Mouse (Mus musculus) cortical plate, adult 2 months (tissue): ENCODE results near the gene Osm.
A peak's percentile ranks its signal among the peaks of the same experiment; 100 is the strongest.

Experiments
- CTCF ChIP-seq: fragments of 200-500 bp; IDR thresholded peaks from 2 replicates; pipeline ENCODE4 v1.5.1; 2011; ENCODE audit warnings: mild to moderate bottlenecking, control low read depth, low read length; ENCODE audit not compliant: insufficient read depth; ENCODE audit errors: extremely low read depth
- POLR2A ChIP-seq: fragments of 200-500 bp; IDR thresholded peaks from 2 replicates; pipeline ENCODE4 v1.6.1; 2011; ENCODE audit warnings: mild to moderate bottlenecking, low read length, control low read depth; ENCODE audit not compliant: insufficient read depth; ENCODE audit errors: extremely low read depth

GRCm38 (mm10) chr11:4270744-4271459, 34.7 kb downstream of the Osm start:
- TF ChIP-seq CTCF (peak; percentile 12; the same call in 1 of the 2 replicates), POLR2A (no peak)
